Mouse (Mus musculus) liver, embryonic 15.5 days (tissue): Measurements from ENCODE around the gene Tspan15. TPM values are rescaled to one million over a fixed set of nuclear protein-coding genes. Genes with fewer than 3 reads are reported as not detected.

Experiments used
- ATAC-seq: fragments of 200-750 bp; cut with Nextera tagmentation; 2 replicates; pipeline ENCODE4 v1.8.0; 2017; ENCODE audit warnings: moderate number of reproducible peaks, mild to moderate bottlenecking, moderate library complexity; ENCODE audit not compliant: insufficient read depth
- H3K27ac ChIP-seq: fragments of 300-500 bp; sonication (generic); replicated peaks from 2 replicates; pipeline ENCODE4 v1.5.1; 2015; ENCODE audit warnings: mild to moderate bottlenecking, inconsistent platforms
- H3K27me3 ChIP-seq: fragments of 300-500 bp; sonication (generic); 2 replicates; pipeline ENCODE4 v1.6.1; 2015; ENCODE audit warnings: mild to moderate bottlenecking, inconsistent platforms
- H3K36me3 ChIP-seq: fragments of 300-500 bp; sonication (generic); replicated peaks from 2 replicates; pipeline ENCODE4 v1.6.1; 2015; ENCODE audit warnings: moderate library complexity, mild to moderate bottlenecking, inconsistent platforms
- H3K4me1 ChIP-seq: fragments of 300-500 bp; sonication (generic); replicated peaks from 2 replicates; pipeline ENCODE4 v1.6.1; 2015; ENCODE audit warnings: inconsistent platforms
- H3K4me2 ChIP-seq: fragments of 300-500 bp; sonication (generic); 2 replicates; pipeline ENCODE4 v1.6.1; 2015; ENCODE audit warnings: moderate library complexity, mild to moderate bottlenecking, inconsistent platforms
- H3K4me3 ChIP-seq: fragments of 300-500 bp; sonication (generic); replicated peaks from 2 replicates; pipeline ENCODE4 v1.5.1; 2015; ENCODE audit warnings: mild to moderate bottlenecking, inconsistent platforms
- H3K9ac ChIP-seq: fragments of 300-500 bp; sonication (generic); 2 replicates; pipeline ENCODE4 v1.6.1; 2015; ENCODE audit warnings: moderate library complexity, mild to moderate bottlenecking, inconsistent platforms
- H3K9me3 ChIP-seq: fragments of 300-500 bp; sonication (generic); replicated peaks from 2 replicates; pipeline ENCODE4 v1.6.1; 2016; ENCODE audit warnings: inconsistent platforms
- WGBS: fragments of 180-500 bp; shearing (Covaris S2); methylation state at CpG from one replicate; pipeline ENCODE4 v1.1.7; 2015; ENCODE audit warnings: mixed read lengths; ENCODE audit not compliant: insufficient replicate concordance; 5-methylcytosine and 5-hydroxymethylcytosine counted together
- polyA plus RNA-seq: library from polyadenylated mRNA; unstranded; fragments of >200 nt; fragmentation: Nextera tagmentation; extraction: Ambion mirVana; gene quantifications from 2 replicates; pipeline ENCODE4 v1.2.1, GENCODE M21; 2015

The Tspan15 gene
- polyA plus RNA-seq, 1 experiment from 2014 or later = 12.7 TPM

DNA sequence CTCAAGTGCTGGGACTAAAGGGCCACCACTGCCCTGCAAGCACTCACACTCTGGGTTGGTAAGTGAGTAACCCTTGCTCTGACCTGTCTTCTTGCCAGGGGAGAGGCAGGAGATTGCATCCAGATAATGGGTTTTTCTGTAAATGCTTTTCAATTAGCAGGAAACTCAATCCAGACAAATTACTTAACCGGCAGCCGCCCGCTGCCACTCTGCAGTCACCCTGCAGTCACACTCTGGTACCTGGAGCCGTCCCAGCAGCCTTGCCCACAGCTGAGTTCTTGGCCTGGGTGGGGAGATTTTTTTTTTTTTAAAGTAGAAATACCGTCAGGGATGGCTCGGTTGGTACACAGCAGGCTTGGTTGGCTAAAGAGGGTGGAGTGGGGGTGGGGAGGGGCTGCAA lies 2.9 kb downstream of the Tspan15 start:
- H3K4me3 ChIP-seq = no peak overlapping the region
- H3K4me1 ChIP-seq = peaks cover 66% of the 10 kb centered on the region
- no peak overlapping the region for H3K27ac ChIP-seq
- no peaks in the 10 kb centered on the region for H3K9me3 ChIP-seq
- peaks cover 8% of the 10 kb centered on the region; the same call in 1 of the 2 replicates for H3K27me3 ChIP-seq
- ATAC-seq = no peak
- H3K4me2 ChIP-seq = no peak overlapping the region
- no peaks in the 10 kb centered on the region for H3K36me3 ChIP-seq
- 69% methylated on average over 6 of the region's 6 CpGs for WGBS
- no peak overlapping the region for H3K9ac ChIP-seq

DNA sequence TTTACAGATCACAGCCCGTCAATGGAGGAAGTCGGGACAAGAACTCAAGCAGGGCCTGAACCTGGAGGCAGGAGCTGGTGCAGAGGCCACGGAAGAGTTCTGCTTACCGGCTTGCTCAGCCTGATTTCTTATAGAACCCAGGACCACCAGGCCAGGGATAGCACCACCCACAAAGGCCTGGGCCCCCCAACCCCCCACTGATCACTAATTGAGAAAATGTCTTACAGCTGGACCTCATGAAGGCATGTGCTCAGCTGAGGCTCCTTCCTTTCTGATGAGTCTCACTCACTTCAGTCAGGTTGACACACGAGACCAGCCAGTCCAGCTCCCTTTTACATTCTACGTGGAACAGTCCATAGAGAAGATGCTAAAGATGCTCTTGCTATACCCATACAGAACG lies 5.2 kb downstream of the Tspan15 start:
- Histone ChIP-seq H3K4me3 (no peak overlapping the region), H3K36me3 (no peaks in the 10 kb centered on the region), H3K4me1 (peaks cover 67% of the 10 kb centered on the region), H3K9me3 (no peaks in the 10 kb centered on the region), H3K27me3 (peaks cover 7% of the 10 kb centered on the region; the same call in 1 of the 2 replicates), H3K9ac (no peak overlapping the region), H3K27ac (no peak overlapping the region), H3K4me2 (no peak overlapping the region)
- ATAC-seq = no peak
- 74% methylated on average over 7 of the region's 7 CpGs for WGBS

DNA sequence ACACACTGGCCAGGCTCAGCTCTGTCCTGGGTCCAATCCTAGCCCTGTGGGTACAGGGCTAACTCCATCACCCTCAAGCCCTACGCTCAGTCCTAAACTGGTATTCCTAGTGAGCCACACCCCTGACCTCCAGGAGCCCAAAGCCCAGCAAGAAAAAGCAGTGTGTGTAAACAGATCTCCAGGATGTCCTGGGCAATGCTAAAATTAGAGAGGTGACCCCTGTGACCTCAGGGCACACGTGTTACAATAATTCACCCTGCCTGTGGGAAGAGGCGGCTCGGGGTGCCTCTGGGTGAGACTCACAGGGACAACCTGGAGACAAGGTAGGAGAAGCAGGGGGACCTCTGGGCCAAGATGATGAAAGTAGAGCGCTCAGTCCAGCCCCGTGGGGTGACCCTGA lies 6.8 kb downstream of the Tspan15 start:
- Histone ChIP-seq H3K36me3 (no peaks in the 10 kb centered on the region), H3K4me2 (no peak overlapping the region), H3K4me3 (no peak overlapping the region), H3K27ac (no peak overlapping the region), H3K9me3 (no peaks in the 10 kb centered on the region), H3K9ac (no peak overlapping the region), H3K27me3 (no peaks in the 10 kb centered on the region), H3K4me1 (peaks cover 66% of the 10 kb centered on the region)
- ATAC-seq = no peak
- WGBS = 63% methylated on average over 6 of the region's 6 CpGs

DNA sequence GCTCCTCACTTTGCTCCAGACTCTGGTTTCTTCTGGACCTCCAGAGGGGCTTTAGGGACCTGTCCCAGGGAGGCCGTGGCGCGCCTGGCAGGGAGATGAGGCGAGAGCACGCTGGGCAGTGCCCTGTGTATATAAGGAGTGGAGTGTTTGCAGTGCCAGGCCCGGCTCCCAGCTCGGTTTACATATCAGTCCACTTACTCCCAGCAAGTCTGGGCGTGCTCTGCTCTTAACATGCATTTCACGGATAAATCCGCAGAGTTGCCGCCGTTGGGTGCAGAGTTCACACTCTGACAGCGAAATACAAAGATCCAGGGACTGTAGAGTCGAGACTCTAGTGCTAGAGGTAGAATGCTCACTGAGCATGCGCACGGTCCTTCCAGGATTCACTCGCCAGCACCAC lies 8.3 kb downstream of the Tspan15 start:
- H3K4me2 ChIP-seq = no peak overlapping the region
- peaks cover 66% of the 10 kb centered on the region for H3K4me1 ChIP-seq
- no peaks in the 10 kb centered on the region for H3K27me3 ChIP-seq
- H3K9ac ChIP-seq = no peak overlapping the region
- H3K27ac ChIP-seq = no peak overlapping the region
- WGBS = 77% methylated on average over 17 of the region's 17 CpGs
- ATAC-seq = no peak
- H3K9me3 ChIP-seq = no peaks in the 10 kb centered on the region
- H3K36me3 ChIP-seq = no peaks in the 10 kb centered on the region
- no peak overlapping the region for H3K4me3 ChIP-seq

DNA sequence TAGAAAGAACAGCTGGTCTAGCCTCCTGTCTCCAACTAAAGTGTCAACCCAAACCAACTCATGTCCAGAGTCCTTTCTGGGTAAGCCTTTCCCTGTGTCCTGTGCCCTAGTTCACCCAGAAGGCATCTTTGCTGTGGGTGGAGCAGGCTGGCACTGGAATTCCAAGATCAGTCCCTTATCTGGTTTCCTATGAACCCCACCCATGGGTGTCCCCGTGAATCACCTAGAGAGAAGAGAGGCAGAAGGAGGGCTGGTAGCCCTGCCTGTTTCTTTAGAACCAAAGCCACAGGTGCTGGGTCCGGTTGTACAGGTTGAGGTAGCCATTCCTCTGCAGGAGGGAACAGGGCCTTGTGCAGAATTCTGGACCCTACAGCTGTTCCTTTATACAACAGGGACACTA lies 9.4 kb downstream of the Tspan15 start:
- Histone ChIP-seq H3K36me3 (no peaks in the 10 kb centered on the region), H3K9me3 (no peaks in the 10 kb centered on the region), H3K4me3 (no peak overlapping the region), H3K4me1 (peaks cover 69% of the 10 kb centered on the region), H3K4me2 (peak overlapping the region; percentile 19; the same call in 1 of the 2 replicates), H3K27me3 (no peaks in the 10 kb centered on the region), H3K27ac (0 out of 2 replicates have a peak overlapping the region, but pooled peaks have one; percentile 19), H3K9ac (no peak overlapping the region)
- no peak for ATAC-seq
- 37% methylated on average over 2 of the region's 2 CpGs for WGBS

DNA sequence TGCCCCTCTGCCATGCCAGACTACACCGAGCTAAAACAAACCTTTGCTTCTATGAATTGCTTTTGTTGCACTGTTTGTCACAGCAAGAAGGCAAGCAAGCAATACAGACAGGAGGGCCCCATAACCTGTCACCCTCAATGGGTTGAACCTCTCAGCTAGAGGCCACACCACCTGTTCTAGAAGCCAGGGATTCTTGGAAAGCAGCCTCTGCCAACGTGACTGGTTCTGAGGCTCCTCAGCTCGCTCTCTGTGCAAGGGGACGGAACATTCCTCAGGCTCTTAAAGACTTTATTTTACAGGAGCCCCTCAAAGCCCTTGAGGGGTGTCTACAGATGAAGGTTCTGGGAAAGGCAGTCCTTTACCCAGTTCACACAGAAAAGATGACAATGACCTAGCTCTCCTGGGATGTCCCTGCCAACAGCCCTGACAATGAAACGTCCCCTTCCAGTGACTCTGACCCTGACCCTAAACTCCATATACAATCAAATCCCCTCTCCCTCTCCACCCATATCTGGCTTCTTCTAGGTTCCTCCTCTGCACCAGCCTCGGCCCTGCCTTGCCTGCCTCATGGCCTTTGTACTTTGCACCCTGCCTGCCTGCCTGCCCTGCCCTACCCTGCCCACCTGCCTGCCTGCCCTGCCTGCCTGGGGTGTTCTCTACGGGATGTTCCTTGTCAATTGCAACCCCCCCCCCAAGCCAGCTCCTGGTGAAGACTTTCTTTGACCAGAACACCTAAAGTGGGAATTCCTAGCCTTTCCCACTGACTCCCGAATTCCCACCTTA lies 10.1 kb downstream of the Tspan15 start:
- no peak overlapping the region for H3K4me2 ChIP-seq

DNA sequence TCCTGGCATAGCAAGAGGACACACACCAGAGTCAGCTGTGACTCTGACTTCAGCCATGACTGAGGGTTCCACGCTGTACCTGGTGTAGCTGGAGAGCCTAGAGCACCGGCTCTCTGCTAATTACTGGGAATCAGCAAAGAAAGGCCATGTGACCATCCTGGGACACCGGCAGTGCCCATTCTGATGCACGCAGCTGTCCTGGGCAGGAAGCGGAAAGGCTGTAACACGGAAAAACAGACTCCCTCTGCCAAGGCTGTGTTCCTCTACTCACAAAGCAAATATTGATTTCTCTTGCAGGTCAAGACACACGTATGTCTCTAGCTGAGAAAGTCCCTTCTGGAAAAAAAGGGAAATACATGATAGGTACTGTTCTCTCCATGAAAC lies 12.3 kb downstream of the Tspan15 start:
- peak overlapping the region; percentile 32; the same call in 1 of the 2 replicates for H3K4me2 ChIP-seq
- no peak overlapping the region for H3K4me3 ChIP-seq
- peaks cover 90% of the 10 kb centered on the region for H3K4me1 ChIP-seq
- H3K9ac ChIP-seq = no peak overlapping the region
- H3K27me3 ChIP-seq = no peaks in the 10 kb centered on the region
- peak overlapping the region; percentile 35; the same call in 1 of the 2 replicates for H3K27ac ChIP-seq
- H3K9me3 ChIP-seq = no peaks in the 10 kb centered on the region
- H3K36me3 ChIP-seq = no peaks in the 10 kb centered on the region
- WGBS = 79% methylated on average over 7 of the region's 7 CpGs
- no peak for ATAC-seq

More for the DNA sequence above, 10.1 kb downstream of the Tspan15 start:
- Histone ChIP-seq H3K4me3 (no peak overlapping the region), H3K27ac (0 out of 2 replicates have a peak overlapping the region, but pooled peaks have one; percentile 19), H3K9me3 (no peaks in the 10 kb centered on the region), H3K27me3 (no peaks in the 10 kb centered on the region), H3K4me1 (peaks cover 77% of the 10 kb centered on the region), H3K9ac (no peak overlapping the region), H3K36me3 (no peaks in the 10 kb centered on the region)
- no peak for ATAC-seq
- 61% methylated on average over 8 of the region's 8 CpGs for WGBS

DNA sequence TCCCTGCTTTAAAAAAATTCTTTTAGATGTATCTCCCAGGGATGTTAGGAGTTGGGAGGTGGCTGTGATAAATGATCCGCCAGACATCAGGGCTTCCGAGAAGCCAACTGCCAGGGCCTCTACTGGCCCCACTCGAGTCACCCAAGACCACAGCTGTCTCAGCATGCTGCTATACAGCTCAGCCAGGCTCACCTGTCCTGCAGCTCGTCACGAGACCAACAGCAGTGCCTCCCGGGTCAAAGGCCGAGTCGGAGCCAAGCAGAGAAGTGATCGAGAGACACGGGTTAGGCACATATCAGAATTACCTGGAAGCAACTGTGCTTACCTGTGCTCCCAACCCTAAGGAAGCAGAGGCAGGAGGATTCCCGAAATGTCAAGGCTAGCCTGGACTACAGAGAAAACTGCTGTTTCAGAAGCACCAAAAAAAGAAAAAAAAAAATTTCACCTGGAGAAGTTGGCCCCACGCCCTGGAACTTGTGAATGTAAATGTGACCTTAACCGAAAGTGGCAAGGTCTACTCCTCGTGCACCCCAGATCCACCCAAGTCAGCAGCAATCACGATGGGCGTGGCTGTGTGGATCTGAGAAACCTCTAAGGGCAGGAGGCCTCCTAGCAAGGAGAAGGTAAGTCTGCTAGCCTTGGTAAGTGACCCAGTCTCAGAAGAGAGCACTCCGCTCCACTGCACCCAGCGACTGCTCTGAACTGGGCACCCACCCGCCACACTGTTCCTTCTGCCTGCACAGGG lies 12.8 kb downstream of the Tspan15 start:
- Histone ChIP-seq H3K4me3 (no peak overlapping the region), H3K27me3 (no peaks in the 10 kb centered on the region), H3K36me3 (no peaks in the 10 kb centered on the region), H3K27ac (peak overlapping the region; percentile 87), H3K9ac (no peak overlapping the region), H3K9me3 (no peaks in the 10 kb centered on the region), H3K4me1 (peaks cover 95% of the 10 kb centered on the region), H3K4me2 (peak overlapping the region; percentile 32)
- no peak for ATAC-seq
- 54% methylated on average over 19 of the region's 19 CpGs for WGBS

DNA sequence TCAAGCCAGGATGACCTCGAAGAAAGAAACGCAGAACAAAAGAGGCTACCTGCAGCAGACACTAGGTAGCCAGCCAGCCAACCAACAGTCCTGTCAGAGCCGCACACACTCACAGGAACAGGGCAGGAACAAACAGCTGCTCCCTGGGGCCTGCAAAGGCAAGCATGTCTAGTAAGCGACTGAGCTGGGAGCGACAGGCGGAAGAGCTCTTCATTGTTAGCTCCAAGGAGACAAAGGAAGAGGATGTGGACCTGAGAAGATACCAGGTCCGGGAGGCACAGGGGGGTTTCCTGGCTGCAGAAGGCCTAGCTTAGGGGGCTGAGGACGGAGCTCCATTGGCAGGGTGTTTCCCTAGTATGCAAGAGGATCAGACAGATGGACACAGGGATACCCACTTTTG lies 13.9 kb downstream of the Tspan15 start:
- H3K4me2 ChIP-seq = peak overlapping the region; percentile 63
- 28% methylated on average over 8 of the region's 8 CpGs for WGBS
- no peak overlapping the region for H3K4me3 ChIP-seq
- H3K4me1 ChIP-seq = peaks cover 86% of the 10 kb centered on the region
- H3K36me3 ChIP-seq = no peaks in the 10 kb centered on the region
- no peak for ATAC-seq
- H3K9me3 ChIP-seq = no peaks in the 10 kb centered on the region
- H3K27me3 ChIP-seq = no peaks in the 10 kb centered on the region
- no peak overlapping the region for H3K9ac ChIP-seq
- peak overlapping the region; percentile 87 for H3K27ac ChIP-seq

DNA sequence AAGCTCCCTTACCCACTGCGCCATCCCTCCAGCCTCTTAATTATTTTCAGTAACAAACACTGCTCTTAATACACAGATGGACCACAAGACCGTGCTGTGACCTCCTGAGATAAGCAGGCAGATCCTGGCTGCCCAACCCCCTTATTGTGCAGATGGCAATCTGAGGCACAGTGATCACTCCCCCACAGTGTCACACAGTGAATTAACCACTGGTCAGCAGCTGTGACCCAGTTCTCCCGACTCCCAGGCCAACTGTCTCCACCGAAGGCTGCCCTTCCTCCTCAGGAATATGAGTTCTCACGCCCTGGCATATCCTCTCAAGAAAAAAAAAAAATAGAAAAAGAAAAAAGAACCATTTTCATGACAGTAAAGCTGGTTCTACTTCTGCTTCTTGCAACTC lies 14.5 kb downstream of the Tspan15 start:
- no peak overlapping the region for H3K9ac ChIP-seq
- no peaks in the 10 kb centered on the region for H3K36me3 ChIP-seq
- no peaks in the 10 kb centered on the region for H3K27me3 ChIP-seq
- peak overlapping the region; percentile 87 for H3K27ac ChIP-seq
- no peaks in the 10 kb centered on the region for H3K9me3 ChIP-seq
- WGBS = 8% methylated on average over 5 of the region's 5 CpGs
- peak overlapping the region; percentile 63 for H3K4me2 ChIP-seq
- H3K4me1 ChIP-seq = peaks cover 81% of the 10 kb centered on the region
- peak; percentile 70 for ATAC-seq
- peak overlapping the region; percentile 35; the same call in 1 of the 2 replicates for H3K4me3 ChIP-seq

DNA sequence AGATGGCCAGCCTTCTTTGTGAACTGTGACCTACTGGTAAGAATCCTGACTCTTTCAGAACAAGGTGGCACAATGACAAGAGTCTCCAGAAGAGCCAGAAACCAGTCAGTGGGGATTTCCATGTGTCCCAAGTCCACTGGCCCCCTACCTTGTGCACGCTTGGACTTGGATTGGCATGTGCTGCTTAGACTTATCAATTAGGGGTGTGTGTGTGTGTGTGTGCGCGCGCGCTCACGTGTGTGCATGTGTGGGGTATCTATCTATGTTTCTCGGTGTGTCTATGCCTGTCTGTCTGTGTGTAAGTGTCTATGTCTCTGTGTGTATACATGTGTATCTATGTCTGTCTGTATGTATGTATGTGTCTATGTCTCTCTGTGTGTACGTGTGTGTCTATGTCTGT lies 15.4 kb downstream of the Tspan15 start:
- Histone ChIP-seq H3K9ac (peak overlapping the region; percentile 37; the same call in 1 of the 2 replicates), H3K9me3 (no peaks in the 10 kb centered on the region), H3K4me1 (peaks cover 71% of the 10 kb centered on the region), H3K27me3 (no peaks in the 10 kb centered on the region), H3K4me3 (peak overlapping the region; percentile 35), H3K36me3 (no peaks in the 10 kb centered on the region), H3K27ac (peak overlapping the region; percentile 87), H3K4me2 (peak overlapping the region; percentile 63)
- peak; percentile 66 for ATAC-seq
- WGBS = 35% methylated on average over 8 of the region's 8 CpGs
